19 mouse cellular contexts compared by ENCODE assay signal in genomic region chr16:12779079-12779478, GRCm38 (mm10).
DNase-seq lines count a peak whose midpoint lies in the region; ATAC-seq and TF ChIP-seq lines count a peak whose summit lies in the region.
"Had no signal": no experiment of that assay in that cellular context is flagged by ENCODE, and none has a peak within 500 bp of the region (broad histone marks: within the 10 kb centered on the region; RNA-seq: fewer than 3 reads in every experiment).

No protein-coding gene starts in this region.

- no peak for ATAC-seq in liver, postnatal 0 days
- ATAC-seq: forebrain, embryonic 13.5 days; forebrain, embryonic 15.5 days; forebrain, postnatal 0 days had no signal

- H3K4me1 ChIP-seq in ES-Bruce4 (ENCODE audit: control insufficient read depth, insufficient read depth, low read length) = no peaks in the 10 kb centered on the region
- H3K4me1 ChIP-seq in liver, postnatal 0 days (ENCODE audit: insufficient read depth) = no peaks in the 10 kb centered on the region
- H3K4me1 ChIP-seq: embryonic facial prominence, embryonic 10.5 days; embryonic facial prominence, embryonic 12.5 days; forebrain, embryonic 13.5 days; forebrain, embryonic 15.5 days had no signal

- no peak overlapping the region for H3K9ac ChIP-seq in ES-Bruce4 (ENCODE audit: low read depth, poor library complexity, severe bottlenecking)
- H3K9ac ChIP-seq in liver, postnatal 0 days (replicated peaks) = no peak overlapping the region
- H3K9ac ChIP-seq: embryonic facial prominence, embryonic 12.5 days; forebrain, embryonic 13.5 days; forebrain, embryonic 15.5 days; forebrain, postnatal 0 days had no signal

- peak; percentile 66; the same call in 1 of the 2 replicates for TF ChIP-seq EP300 in ES-Bruce4 (IDR thresholded peaks at IDR 0.05; ENCODE audit: insufficient read depth, low read depth, low read length)
- TF ChIP-seq EP300 in liver, postnatal 0 days (IDR thresholded peaks at IDR 0.05; ENCODE audit: low read depth) = no peak

- no peaks in the 10 kb centered on the region for H3K27me3 ChIP-seq in ES-Bruce4 (ENCODE audit: control insufficient read depth, insufficient read depth, low read length, poor library complexity, severe bottlenecking)
- no peaks in the 10 kb centered on the region for H3K27me3 ChIP-seq in liver, postnatal 0 days (ENCODE audit: insufficient read depth, low read length)
- H3K27me3 ChIP-seq: embryonic facial prominence, embryonic 12.5 days; forebrain, embryonic 13.5 days; forebrain, embryonic 15.5 days had no signal

- 78% methylated on average over 3 of the region's 3 CpGs for WGBS in liver, postnatal 0 days (ENCODE audit: insufficient replicate concordance)

- TF ChIP-seq POLR2A in ES-Bruce4 (IDR thresholded peaks at IDR 0.05; ENCODE audit: insufficient read depth, low read length) = no peak

- no peak overlapping the region for H3K4me2 ChIP-seq in liver, postnatal 0 days (ENCODE audit: low read depth, low read length)
- H3K4me2 ChIP-seq: embryonic facial prominence, embryonic 12.5 days; forebrain, embryonic 13.5 days; forebrain, embryonic 15.5 days had no signal

- DNase-seq in ES-CJ7 (ENCODE audit: low read depth, low spot score) = peak; percentile 87
- DNase-seq in ZHBTc4 (ENCODE audit: low read depth, low spot score) = peak; percentile 68
- DNase-seq in liver, postnatal 0 days = no peak
- no peak for DNase-seq in layer of hippocampus, adult 9-11 months
- DNase-seq: adrenal gland, adult 2 months; adrenal gland, postnatal 10 days; adrenal gland, postnatal 25 days; cerebellum, adult 11 months; cerebellum, adult 18-20 months; cerebellum, adult 8-10 months; cerebellum, adult 9-11 months; cerebellum, postnatal 14 days; cerebellum, postnatal 36 days; forebrain, postnatal 0 days had no signal

- H3K9me3 ChIP-seq in ES-Bruce4 (replicated peaks; ENCODE audit: control insufficient read depth, insufficient read depth, low read length, poor library complexity, severe bottlenecking) = peaks cover 52% of the 10 kb centered on the region
- H3K9me3 ChIP-seq in liver, postnatal 0 days (ENCODE audit: low read length) = no peaks in the 10 kb centered on the region; the same call in 1 of the 2 replicates
- H3K9me3 ChIP-seq: embryonic facial prominence, embryonic 10.5 days; embryonic facial prominence, embryonic 12.5 days; forebrain, embryonic 13.5 days; forebrain, embryonic 15.5 days had no signal

- H3K27ac ChIP-seq in ES-Bruce4 (ENCODE audit: insufficient read depth, low read length) = peak overlapping the region; percentile 67; the same call in 1 of the 2 replicates
- H3K27ac ChIP-seq in liver, postnatal 0 days (ENCODE audit: low read depth) = no peak overlapping the region
- H3K27ac ChIP-seq: embryonic facial prominence, embryonic 10.5 days; embryonic facial prominence, embryonic 12.5 days; forebrain, embryonic 13.5 days; forebrain, embryonic 15.5 days had no signal

- no peaks in the 10 kb centered on the region for H3K36me3 ChIP-seq in ES-Bruce4 (ENCODE audit: control insufficient read depth, insufficient read depth, low read length, poor library complexity, severe bottlenecking)
- no peaks in the 10 kb centered on the region for H3K36me3 ChIP-seq in liver, postnatal 0 days (replicated peaks; ENCODE audit: insufficient read depth, low read length)
- H3K36me3 ChIP-seq: embryonic facial prominence, embryonic 10.5 days; embryonic facial prominence, embryonic 12.5 days; forebrain, embryonic 15.5 days had no signal

- no peak for TF ChIP-seq CTCF in ES-Bruce4 (IDR thresholded peaks at IDR 0.05; ENCODE audit: low read depth, low read length)
- no peak for TF ChIP-seq CTCF in liver, postnatal 0 days (IDR thresholded peaks at IDR 0.05; ENCODE audit: low read depth)

- H3K4me3 ChIP-seq in ES-Bruce4 (ENCODE audit: low read depth, low read length) = no peak overlapping the region
- no peak overlapping the region for H3K4me3 ChIP-seq in liver, postnatal 0 days (ENCODE audit: low read depth, low read length)
- H3K4me3 ChIP-seq: embryonic facial prominence, embryonic 10.5 days; embryonic facial prominence, embryonic 12.5 days; forebrain, embryonic 13.5 days; forebrain, embryonic 15.5 days had no signal

Comparison
In these comparisons a context has a peak if more than half of its experiments do, and no peak if none do; other contexts are left out.
1. DNase-seq: peak in ES-CJ7 (single experiment) and ZHBTc4 (single experiment); none in liver, postnatal 0 days (single experiment) and layer of hippocampus, adult 9-11 months (single experiment).